Mouse (Mus musculus): ENCODE measurements around the gene Nhsl1.

Gene Nhsl1

DNA sequence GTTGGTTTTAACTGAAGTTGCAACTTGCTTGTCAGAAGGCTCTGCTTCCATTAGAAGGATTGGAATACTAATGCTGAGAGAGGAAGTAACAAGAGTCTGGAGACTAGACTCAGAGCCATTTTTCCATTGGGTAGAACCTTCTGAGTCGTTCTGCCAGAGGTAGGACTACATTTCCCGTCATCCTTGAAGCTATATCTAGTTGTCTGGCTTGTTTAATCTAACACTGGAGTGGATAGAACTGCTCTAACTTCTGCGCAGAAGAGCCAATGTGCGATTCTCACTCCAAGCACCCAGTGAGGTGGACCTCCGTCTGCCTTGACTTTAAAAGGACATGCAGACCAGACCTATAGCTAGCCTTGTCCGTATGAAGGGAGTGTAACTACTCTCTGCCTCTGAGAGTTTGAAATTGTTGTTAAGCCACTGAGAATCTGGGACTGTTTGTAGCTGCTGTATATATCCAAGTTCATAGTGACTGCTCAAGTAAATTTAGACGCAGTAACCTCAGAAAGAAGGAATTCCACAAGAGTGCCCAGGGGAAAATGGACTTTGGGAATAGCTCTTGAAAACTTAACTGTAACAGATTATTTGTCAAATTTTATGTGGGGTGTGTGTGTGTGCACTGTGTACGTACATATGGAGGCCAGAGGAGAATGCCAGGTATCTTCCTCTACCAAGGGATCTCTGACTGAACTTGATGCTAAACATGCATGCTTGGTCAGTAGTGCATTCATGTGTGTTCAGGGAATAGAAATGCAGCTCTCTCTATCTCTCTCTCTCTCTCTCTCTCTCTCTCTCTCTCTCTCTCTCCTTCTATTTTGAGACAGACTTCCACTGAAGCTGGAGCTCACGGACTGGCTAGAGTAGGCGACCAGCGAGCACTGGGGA lies 174.5 kb downstream of the Nhsl1 start:
- DNase-seq: no peak

DNA sequence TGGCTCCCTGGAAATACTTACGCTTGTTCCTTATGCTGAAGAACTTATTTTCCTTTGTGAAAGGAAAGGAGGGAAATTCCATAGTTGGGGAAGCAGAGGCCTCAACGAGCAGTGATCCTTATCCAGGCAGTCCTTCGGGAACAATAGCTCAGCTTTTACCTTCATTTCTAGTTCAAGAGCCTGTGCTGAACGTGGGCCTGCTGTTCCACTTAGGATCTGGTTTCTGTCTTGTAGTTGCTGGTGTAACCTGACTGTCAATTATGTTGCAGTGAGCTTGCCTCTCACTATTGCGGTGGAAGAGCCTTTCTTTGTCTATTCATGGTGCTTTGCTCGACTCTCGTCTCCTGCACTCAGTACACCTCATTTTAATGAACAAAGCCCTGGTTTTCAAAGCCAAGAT lies 175.5 kb downstream of the Nhsl1 start:
- DNase-seq: no peak

DNA sequence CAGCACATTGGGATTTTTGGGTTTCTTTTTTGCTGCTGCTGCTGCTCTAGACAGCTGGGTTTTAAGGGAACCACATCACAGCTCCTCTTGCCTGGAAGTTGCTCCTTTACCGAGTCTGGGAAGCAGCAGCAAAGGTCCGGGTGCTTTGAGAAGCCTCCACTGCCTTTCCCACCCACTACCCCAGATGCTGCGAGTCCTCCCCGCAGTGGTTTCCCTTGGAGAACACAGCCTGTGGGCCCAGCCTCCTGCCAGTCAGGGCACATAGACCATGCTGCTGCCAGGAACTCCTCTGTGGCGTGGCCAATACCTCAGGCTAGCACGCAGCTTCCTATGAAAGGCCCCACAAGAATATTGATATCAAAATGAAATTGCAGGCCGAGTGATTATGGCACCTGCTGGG lies 178.3 kb downstream of the Nhsl1 start:
- no peak for DNase-seq

DNA sequence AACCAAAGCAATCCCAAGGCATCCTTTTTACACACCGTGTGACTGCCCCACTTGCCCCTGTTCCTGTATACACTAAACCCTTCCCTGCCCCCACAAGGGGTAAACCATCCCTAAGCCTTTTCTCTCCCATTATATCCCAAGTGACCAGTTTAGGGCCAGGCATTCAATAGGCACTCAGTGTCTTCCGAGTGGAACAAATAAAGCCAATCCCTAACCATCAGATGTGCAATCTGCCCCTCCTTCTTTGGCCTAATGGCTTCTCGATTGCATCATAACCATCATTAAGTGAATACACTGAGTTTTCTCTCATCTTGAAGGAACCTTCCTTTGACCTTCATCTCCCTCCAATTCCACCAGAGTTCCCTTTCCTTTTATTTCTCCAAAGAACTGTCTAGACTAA lies 183.2 kb downstream of the Nhsl1 start:
- DNase-seq: no peak

DNA sequence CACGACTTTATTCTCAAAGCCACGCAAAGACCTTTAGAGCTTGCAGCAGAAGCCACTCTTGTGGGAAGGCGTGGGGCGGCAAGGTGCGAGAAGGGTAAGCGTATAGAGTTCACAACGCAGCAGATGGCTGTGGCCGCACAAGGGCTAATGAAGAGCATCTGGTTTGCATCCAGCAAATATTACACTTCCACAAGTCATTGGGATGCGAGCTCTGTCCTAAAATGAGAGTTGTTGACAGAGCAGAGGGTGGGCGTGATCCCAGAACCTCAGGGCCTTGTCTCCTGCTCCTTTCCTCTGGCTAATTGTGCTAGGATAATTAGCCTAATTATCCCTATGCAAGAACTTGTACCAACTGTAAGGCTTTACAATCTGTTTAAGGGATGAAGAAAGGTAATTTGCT lies 186.9 kb downstream of the Nhsl1 start:
- no peak for DNase-seq

DNA sequence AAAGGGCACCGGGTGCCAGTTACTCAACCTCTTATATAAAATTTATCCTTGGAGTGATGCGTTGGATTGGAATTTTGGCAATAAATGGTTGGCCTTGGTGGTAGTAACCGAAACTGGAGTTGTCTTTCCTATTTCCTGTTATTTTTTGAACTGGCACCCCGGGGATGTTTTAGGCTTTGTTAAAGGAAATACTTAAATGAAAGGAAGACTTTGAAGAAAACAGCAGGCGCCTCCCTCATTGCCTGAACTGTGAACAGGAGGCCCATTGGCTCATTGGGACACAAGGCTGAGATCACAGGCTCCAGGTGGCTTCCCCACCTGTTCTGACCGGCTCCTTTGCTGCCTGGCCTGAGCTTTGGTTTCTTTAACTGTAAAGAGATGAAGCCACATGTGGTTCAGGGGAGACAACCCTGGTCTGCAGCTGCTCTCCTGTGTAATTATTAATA lies 187.7 kb downstream of the Nhsl1 start:
- no peak for DNase-seq

DNA sequence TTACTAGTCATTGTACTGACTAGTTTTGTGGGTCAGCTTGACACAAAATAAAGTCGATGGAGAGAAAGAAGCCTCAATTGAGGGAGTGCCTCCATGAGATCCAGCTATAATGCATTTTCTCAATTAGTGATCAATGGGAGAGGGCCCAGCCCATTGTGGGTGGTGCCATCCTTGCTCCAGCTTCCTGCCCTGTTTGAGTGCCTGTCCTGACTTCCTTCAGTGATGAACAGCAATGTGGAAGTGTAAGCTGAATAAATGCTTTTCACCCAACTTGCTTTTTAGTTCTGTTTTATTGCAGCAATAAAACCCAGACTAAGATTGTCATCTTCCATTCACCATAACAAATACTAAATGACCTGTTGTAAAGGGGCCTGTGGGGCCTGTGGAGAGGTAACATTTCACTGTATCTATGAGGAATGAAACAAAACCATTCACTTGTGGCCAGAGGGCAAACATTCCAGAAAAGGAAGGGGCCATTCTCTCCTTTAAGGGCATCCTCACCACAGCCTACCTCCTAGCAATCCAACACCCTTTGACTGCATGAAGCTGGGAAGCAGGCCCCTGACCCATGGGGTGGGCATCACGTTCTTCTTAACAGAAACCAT lies 189.2 kb downstream of the Nhsl1 start:
- DNase-seq: no peak

DNA sequence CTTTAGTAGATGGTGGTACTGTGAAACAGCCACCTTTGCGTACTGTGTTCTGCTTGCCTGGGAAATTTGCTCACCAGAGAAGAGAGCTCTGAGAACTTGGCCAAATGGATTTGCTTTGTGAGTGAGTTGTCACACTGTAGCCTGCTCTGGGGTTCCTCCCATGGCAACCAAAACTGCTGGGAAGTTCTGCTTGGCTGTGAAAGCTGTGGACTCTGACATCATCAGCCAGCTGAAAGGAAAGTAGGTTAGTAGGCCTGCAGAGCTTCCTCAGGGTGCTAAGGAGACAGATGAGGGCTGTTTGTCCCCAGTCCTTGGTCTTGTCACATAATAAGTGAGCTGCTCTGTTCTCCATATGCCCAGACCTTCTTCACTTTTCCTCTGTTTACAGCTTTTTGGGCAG lies 189.8 kb downstream of the Nhsl1 start:
- no peak for DNase-seq

DNA sequence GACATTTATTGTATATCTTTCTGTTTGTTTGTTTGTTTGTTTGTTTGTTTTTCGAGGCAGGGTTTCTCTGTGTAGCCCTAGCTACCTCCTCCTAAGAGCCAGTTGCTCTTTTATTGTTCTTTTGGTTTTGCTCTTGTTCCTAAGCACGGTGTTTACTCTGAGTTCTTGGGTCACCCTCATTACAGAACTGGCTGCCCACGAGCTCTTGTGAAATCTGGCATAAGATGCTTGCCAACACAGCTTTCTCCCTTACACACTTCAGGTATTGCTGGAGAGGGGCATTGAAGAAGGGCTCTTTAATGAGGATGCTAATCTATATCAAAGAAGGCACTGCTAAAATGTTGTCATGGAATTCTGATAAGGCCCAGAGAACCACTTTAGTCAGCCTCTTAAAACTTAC lies 191.9 kb downstream of the Nhsl1 start:
- no peak for DNase-seq

DNA sequence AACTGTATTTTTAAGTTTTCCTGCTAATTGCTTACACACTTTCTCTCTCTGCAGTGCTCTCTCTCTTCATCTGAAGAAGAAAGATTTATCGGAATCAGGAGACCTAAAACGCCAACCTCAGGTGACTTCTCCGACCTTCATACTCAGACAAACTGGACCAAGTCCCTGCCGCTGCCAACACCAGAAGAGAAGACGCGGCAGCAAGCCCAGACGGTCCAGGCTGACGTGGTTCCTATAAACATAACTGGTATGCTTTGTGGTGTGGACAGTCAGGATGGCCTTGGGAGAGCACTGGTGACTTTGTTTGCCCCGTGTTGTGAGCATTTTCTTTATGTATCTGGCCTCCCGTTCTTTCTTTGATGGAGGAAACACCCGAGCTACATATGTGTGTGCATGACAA lies 192.7 kb downstream of the Nhsl1 start:
- DNase-seq: no peak

DNA sequence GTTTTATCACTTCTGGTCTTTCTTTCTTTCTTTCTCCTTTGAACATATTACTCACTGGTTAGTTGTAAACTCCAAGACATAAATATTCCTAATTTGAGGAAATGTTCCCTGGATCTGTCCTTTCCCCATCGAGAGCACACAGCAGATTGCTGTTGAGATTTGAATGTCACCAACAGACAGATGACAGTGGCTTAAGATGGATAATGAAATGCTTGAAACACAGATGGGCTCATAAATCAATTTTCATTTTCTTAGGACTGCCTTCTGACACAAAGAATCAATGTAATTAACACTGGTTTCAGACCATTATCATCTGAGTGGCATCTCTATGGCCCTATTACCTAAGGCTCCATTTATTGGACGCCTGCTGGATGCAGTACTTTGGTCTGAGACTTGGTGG lies 203.8 kb downstream of the Nhsl1 start:
- DNase-seq: no peak

DNA sequence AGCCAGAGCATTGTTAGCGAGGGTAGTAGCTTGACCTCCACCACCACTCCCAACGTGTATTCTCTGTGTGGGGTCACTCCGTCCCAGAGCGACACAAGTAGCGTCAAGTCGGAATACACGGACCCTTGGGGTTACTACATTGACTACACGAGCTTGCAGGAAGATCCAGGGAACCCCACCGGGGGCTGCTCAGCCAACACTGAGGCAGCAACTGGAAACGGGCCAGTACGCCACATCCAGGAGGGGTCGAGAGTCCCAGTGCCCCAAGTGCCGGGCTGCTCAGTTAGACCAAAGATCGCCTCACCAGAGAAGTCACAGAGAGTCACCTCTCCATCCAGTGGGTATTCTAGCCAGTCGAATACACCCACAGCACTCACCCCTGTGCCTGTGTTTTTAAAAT lies 206.5 kb downstream of the Nhsl1 start:
- DNase-seq: no peak

DNA sequence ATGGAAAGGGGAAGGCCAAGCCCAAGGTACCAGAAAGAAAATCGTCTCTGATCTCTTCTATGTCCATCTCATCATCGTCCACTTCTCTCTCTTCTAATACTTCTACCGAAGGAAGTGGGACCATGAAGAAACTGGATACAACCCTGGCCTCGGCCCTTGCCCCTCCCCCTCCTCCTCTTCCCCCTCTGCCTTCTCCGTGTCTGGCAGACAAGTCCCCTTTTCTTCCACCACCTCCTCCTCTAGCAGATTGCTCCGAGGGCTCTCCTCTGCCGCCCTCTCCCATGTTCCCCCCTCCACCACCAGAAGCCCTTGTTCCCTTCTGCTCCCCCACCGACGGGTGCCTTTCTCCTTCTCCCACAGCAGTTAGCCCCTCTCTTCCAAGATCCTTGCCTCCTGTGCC lies 206.9 kb downstream of the Nhsl1 start:
- no peak for DNase-seq

DNA sequence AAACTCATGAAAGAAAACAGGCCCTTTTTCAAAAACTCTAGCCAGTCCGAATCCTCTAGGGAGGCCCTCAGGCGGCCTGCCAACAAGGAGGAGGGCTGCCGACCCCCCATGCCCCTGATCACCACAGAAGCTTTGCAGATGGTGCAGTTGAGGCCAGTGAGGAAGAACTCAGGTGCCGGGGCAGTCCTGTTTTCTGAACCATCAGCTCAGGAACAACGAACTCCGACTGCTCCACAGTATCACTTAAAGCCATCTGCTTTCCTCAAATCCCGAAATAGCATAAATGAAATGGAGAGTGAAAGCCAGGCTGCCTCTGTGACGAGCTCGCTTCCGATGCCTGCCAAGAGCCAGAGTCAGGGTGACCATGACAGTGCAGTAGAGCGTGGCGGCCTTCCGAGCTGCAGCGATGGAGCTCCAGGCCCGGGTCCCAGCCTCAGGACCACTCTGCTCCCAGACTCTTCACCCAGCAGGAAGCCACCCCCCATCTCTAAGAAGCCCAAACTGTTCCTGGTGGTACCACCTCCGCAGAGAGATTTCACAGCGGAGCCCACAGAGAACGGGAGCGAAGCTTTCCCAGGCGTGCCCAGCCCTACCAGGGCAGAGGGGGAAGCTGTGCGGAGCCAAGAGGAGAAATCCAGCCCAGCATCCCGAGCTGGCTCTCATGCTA lies 207.5 kb downstream of the Nhsl1 start:
- no peak for DNase-seq

DNA sequence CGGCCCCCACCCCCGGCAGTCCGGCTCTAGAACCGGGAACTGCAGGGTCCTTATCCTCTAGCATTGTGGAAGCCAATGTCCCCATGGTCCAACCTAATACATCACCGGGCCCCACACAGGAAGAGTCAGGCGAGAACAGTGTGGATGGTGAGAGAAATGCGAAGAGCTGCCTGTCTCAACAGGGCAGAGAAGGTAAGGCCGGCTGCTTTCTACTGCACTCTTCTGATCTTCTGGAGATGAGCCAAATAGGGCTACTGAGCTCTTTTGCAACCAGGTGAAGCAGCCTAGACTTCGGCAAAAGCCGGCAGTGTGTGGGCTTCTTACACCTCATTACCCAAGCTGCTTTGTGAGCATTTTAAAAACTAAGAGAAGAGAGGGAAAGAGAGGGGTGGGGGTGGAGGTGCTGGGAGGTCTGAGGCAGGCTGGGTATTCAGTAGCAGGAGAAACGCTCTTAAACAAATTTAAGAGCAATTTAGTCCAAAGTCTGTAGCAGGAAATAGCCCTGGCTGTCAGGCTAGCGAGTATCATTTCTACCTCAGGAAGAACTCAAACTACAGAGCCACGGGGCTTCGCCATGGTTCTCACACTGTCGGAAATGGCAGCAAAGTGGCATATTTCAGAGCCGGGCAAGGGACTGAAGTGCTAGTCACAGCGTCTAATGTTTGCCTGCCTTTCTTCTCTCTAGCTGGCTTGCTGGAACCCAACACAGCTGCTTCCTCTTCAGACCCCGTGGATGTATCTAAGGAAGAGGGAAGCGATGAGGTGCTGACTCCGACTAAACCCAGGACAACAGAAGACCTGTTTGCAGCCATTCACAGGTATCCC lies 208.3 kb downstream of the Nhsl1 start:
- DNase-seq: no peak

DNA sequence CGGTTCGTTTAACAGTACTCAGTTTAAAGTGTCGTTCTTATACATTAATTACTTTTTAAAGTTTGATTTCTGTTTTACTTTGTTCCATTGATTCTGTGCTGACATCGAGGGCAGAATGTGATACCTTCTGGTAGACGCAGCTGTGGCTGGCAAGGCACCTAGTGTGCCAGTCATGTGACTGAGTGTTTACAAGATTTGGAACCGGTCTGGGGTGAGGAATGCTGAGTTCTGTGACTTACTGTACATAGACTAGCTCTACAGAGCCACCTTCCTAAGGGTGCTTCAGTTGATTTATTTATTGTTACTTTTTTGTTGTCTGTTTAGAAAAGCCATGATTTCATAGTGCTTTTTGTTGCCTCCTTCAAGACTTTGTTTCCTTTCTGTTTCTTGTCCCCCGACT lies 209.0 kb downstream of the Nhsl1 start:
- DNase-seq: no peak

DNA sequence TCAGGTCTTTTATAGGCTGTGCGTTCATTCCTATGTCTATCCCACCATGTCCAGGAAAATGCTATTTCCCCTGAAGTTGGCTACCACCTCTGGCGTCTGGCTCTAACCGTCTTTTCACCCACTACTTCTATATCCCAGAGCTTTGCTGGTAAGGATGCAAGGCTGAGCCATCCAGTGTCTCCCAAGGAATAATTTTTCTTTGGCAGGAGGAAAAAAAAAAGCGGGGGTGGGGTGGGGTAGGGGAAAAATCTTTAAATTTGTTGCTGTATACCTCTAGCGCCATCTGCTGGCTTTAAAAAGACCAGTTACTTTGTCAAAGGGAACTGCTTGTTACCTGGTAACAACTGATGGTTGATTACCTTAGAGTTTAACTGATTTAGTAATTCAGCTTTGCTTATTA lies 209.7 kb downstream of the Nhsl1 start:
- no peak for DNase-seq

DNA sequence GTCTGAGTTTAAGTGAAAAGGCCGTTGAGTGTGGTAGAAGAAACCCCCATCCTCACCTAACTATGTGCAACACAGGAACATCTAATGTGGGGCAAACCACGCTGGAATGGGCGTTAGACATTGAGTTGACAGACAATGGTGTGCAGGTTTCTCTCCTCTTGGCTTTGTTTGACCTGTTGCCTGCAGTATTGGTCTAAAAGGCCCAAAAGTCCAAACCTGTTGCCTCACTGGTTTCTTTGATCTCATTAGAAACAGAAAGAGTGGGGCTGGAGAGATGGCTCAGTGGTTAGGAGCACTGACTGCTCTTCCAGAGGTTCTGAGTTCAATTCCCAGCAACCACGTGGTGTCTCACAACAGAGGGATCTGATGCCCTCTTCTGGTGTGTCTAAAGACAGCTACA lies 210.4 kb downstream of the Nhsl1 start:
- no peak for DNase-seq

DNA sequence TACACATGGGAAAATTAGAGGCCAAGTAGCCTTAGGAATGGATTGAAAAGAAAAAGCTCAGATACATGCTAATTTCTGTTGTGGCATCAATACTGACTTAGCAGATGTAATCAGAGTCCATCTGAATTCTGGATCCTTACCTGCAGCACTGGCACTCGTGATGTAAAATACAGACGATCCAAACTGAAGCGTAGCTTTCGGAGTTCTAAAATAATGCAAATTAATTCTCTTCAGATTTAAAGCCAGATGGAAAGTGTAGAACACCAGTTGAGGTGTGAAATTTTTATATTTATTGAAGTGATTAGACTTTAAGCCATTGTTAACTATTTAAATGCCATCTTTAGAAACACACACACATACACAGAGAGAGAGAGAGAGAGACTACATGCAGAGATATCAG lies 211.4 kb downstream of the Nhsl1 start:
- no peak for DNase-seq

DNA sequence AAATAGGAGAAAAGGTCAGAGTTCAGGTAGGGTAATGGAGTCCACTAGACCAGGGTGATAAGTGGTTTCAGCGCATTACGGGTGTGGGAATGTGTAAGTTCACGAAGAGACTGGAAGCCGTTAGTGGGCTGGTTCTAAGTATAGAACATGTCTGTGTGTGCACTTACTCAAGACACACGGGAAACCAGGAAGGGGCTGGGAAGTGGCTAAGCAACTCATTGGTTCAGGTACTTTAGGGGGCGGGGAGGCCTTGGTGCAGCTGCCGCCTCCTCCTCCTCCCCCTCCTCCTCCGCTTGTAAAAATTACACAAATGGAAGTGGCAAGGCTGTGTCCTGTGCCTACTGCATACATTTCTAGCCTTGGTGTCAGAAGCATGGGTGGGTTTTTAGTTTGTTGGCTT lies 213.5 kb downstream of the Nhsl1 start:
- no peak for DNase-seq

DNA sequence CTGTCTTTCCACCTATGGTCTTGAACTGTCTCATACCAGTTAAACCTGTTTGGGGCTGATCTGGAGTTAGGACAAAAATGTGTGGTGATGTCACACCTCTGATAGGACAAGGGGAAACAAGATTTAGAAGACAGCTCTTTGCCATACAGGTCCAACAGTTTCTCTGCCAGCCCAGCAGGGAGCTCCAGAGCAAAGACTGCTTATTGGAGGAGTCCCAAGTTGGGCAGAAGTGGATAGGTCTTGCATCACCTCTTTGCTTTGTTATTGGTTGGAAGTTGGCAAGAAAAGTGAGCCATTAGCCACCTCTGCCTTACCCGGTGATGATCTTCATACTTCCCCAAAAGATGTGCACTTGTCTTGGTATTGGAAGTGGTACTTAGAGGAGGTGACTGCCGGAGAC lies 218.1 kb downstream of the Nhsl1 start:
- DNase-seq: no peak

DNA sequence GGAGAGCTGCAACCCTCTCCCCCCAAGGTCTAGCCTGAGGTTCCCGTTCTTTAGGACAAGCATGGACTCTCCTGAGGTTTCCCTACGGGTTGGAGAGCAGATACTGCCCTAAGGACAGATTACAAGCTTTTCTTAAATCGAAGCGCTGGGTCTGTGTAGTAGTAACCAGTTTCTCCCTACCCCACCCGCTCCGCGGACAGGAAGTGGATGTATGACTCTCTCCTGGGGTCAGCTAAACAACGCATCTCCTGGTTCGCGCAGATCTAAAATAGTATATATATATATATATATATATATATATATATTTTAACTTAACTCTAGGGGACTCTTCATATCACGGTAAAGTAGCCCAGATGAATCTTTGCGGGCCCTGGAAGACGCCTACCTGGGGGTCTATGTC lies 226.5 kb downstream of the Nhsl1 start:
- DNase-seq: no peak

DNA sequence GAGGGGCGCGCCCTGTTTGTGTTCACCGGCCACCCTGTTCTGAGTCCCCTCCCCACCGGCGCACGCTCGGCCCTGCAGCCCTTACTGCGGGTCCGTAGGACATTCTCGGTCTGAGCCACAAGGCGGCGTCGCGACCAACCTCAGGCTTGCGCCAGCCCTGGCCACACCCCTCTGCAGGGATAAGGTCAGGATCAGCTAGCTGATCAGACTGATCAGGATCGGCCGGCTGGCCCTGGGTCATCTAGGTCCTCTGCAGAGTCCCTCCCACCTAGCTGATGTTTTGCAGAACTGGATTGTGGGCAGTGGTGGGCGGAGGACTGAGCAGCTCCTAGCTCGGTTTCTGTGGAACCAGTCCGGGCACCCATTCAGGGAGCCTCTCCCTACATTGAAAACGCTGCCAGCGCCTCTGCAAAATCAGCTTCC lies 227.0 kb downstream of the Nhsl1 start, which contains the start of gene Hebp2:
TSS of gene Hebp2 (minus strand) at position 264 of the 423 bp plus-strand sequence.
- DNase-seq: peak; percentile 74
